Mouse (Mus musculus): ENCODE results near the gene Arhgap25. TPM values are rescaled to one million over a fixed set of nuclear protein-coding genes. Genes with fewer than 3 reads are reported as not detected.

Gene Arhgap25
- total and polyA plus RNA-seq, 3 experiments: 3.4 to 5.2 TPM; not detected in 1

DNA sequence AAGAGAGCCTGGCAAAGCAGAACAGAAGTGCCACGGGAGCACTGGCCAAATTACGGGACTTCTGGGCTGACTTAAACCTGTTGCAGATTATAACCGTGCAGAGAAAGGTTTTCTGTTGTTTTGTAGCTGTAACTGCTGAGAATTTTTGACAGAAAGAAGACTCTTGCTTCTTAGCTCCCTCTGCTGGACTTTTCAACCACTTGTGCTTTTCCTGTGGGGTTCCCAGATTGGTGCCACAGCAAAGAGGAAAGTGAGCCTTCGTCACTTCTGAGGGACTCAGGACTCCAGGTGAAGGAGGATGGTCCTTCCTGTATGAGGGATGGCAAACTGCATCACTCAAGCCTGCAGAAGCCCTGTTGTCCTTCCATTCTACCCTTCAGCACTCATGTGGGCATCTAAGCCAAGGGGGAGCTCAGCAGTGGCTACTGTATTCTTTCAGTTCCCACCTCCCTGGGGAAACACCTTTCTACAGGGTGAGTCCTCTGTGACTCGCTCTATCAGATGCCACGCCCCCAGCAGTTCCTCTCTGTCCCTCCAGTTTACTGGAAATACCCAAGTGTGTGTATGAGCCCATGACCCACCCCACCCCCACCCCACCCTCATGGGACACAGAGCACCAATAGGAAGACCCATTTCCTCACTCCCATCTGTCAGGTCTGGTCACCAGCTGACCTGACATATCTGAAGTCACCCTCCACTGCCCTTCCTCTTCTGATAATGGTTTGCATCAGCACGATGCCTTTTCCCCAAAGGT lies 19.2 kb upstream of the Arhgap25 start:
- H3K27me3 ChIP-seq (ENCODE audit: control insufficient read depth in 1 of 2, insufficient read depth in 2 of 2, low read length in 2 of 2): peaks cover 4 to 10% of the 10 kb centered on the region in 2 experiments
- no peaks in the 10 kb centered on the region for H3K36me3 ChIP-seq (ENCODE audit: control insufficient read depth in 1 of 2, insufficient read depth in 2 of 2, low read length in 2 of 2)
- H3K9me3 ChIP-seq (replicated peaks; ENCODE audit: insufficient read depth, low read length): no peaks in the 10 kb centered on the region
- H3K9ac ChIP-seq (ENCODE audit: control insufficient read depth, low read depth, low read length, poor library complexity, severe bottlenecking): no peak overlapping the region
- DNase-seq (ENCODE audit: low read depth, low spot score): no peak
- no peaks in the 10 kb centered on the region for H3K4me1 ChIP-seq (ENCODE audit: control insufficient read depth in 1 of 2, insufficient read depth in 2 of 2, low read length in 2 of 2)
- TF ChIP-seq GATA1 (IDR thresholded peaks at IDR 0.05; ENCODE audit: low read depth, low read length) (no peak), JUND (IDR thresholded peaks at IDR 0.05; ENCODE audit: low read depth, low read length) (no peak), RCOR1 (IDR thresholded peaks at IDR 0.05; ENCODE audit: low read depth, low read length) (no peak), CTCF (IDR thresholded peaks at IDR 0.05 in 2 of 3, conservative IDR thresholded peaks at IDR 0.05 in 1 of 3; ENCODE audit: control insufficient read depth in 1 of 3, insufficient read depth in 1 of 3, low read depth in 2 of 3, low read length in 3 of 3, poor library complexity in 1 of 3, severe bottlenecking in 1 of 3) (peak; percentile 19 to 63 (median 23); a peak in 3 of 6 replicates), MYB (IDR thresholded peaks at IDR 0.05; ENCODE audit: low read depth, low read length) (no peak), RAD21 (IDR thresholded peaks at IDR 0.05; ENCODE audit: low read depth, low read length) (peak; percentile 63), HCFC1 (IDR thresholded peaks at IDR 0.05; ENCODE audit: low read depth, low read length) (no peak), TBP (IDR thresholded peaks at IDR 0.05; ENCODE audit: low read depth, low read length) (no peak), ZNF384 (IDR thresholded peaks at IDR 0.05; ENCODE audit: low read depth, low read length) (no peak), ZC3H11A (IDR thresholded peaks at IDR 0.05; ENCODE audit: low read depth, low read length) (peak; percentile 41; the same call in 1 of the 2 replicates), MEF2A (IDR thresholded peaks at IDR 0.05; ENCODE audit: extremely low read depth, insufficient replicate concordance, low read depth, low read length, poor library complexity, severe bottlenecking) (no peak), POLR2A (IDR thresholded peaks at IDR 0.05; ENCODE audit: control insufficient read depth in 1 of 2, insufficient read depth in 1 of 2, low read depth in 1 of 2, low read length in 2 of 2, poor library complexity in 1 of 2) (no peak), SIN3A (IDR thresholded peaks at IDR 0.05; ENCODE audit: low read length) (no peak), MAFK (IDR thresholded peaks at IDR 0.05; ENCODE audit: borderline replicate concordance, low read depth, low read length) (no peak), NRF1 (IDR thresholded peaks at IDR 0.05; ENCODE audit: insufficient read depth, low read depth, low read length, poor library complexity, severe bottlenecking) (no peak), TAL1 (IDR thresholded peaks at IDR 0.05; ENCODE audit: low read length) (no peak), ZMIZ1 (IDR thresholded peaks at IDR 0.05; ENCODE audit: low read depth, low read length) (no peak), SMC3 (IDR thresholded peaks at IDR 0.05; ENCODE audit: low read depth, low read length) (peak; percentile 70)
- H3K27ac ChIP-seq (ENCODE audit: control insufficient read depth, low read depth, low read length): no peak overlapping the region
- H3K4me3 ChIP-seq (ENCODE audit: control insufficient read depth in 1 of 2, insufficient read depth in 1 of 2, low read depth in 2 of 2, low read length in 2 of 2): no peak overlapping the region
- no peaks in the 10 kb centered on the region for H3K79me2 ChIP-seq (ENCODE audit: control insufficient read depth, insufficient read depth, low read length, poor library complexity)

DNA sequence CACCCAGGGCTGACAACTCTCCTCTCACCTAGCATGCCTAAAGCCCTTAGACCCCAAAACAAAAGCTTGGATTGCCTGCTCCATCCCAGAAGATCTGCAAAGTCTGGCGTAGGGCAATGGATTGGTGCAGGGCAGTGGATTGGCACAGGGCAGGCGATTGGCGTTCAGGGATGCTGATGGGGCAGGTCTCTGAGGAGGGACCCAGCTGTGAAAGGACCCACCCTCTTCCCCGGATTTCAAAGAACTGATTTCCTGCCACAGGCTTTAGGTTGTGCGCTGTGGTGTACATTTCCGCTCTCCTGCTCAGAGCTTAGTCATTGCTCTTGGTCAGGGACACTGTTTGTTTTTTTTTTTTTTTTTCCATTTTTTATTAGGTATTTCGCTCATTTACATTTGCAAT lies 14.8 kb upstream of the Arhgap25 start:
- H3K79me2 ChIP-seq (ENCODE audit: control insufficient read depth, insufficient read depth, low read length, poor library complexity): no peaks in the 10 kb centered on the region
- peaks cover 0 to under 1% of the 10 kb centered on the region in 2 experiments; a peak in 2 of 4 replicates for H3K36me3 ChIP-seq (ENCODE audit: control insufficient read depth in 1 of 2, insufficient read depth in 2 of 2, low read length in 2 of 2)
- no peak overlapping the region for H3K27ac ChIP-seq (ENCODE audit: control insufficient read depth, low read depth, low read length)
- H3K9ac ChIP-seq (ENCODE audit: control insufficient read depth, low read depth, low read length, poor library complexity, severe bottlenecking): no peak overlapping the region
- H3K9me3 ChIP-seq (replicated peaks; ENCODE audit: insufficient read depth, low read length): no peaks in the 10 kb centered on the region
- H3K4me1 ChIP-seq (ENCODE audit: control insufficient read depth in 1 of 2, insufficient read depth in 2 of 2, low read length in 2 of 2): peaks cover 0 to 4% of the 10 kb centered on the region in 2 experiments; a peak in 2 of 4 replicates
- H3K27me3 ChIP-seq (ENCODE audit: control insufficient read depth in 1 of 2, insufficient read depth in 2 of 2, low read length in 2 of 2): no peaks in the 10 kb centered on the region; a peak in 2 of 4 replicates
- no peak overlapping the region for H3K4me3 ChIP-seq (ENCODE audit: control insufficient read depth in 1 of 2, insufficient read depth in 1 of 2, low read depth in 2 of 2, low read length in 2 of 2)
- DNase-seq (ENCODE audit: low read depth, low spot score): no peak
- TF ChIP-seq RAD21 (IDR thresholded peaks at IDR 0.05; ENCODE audit: low read depth, low read length) (no peak), NRF1 (IDR thresholded peaks at IDR 0.05; ENCODE audit: insufficient read depth, low read depth, low read length, poor library complexity, severe bottlenecking) (no peak)

Data from MEL (cell line).